Mouse (Mus musculus) brain, embryonic 18.5 days (tissue): ENCODE measurements at regions not wholly inside any gene's neighbourhood (a gene's known extent, or its start where the extent isn't known, plus 50 kb on each side); places are given as distances from the start of the nearest gene placed in this dataset.
"Not testable (repeated sequence)": the region's sequence is repeated elsewhere in the genome, so short reads cannot be mapped to it uniquely, and the experiment has no call there.

Experiments used
- DNase-seq: peaks from one replicate; pipeline ENCODE4 v3.0.0-alpha.2; 2012; ENCODE audit warnings: low read depth, low spot score

- DNase-seq, result no peak
These were observed 240.6 kb downstream of the Ano6 start for GRCm38 (mm10) chr15:96031085-96031780.

- DNase-seq, result no peak
These were observed 244.6 kb downstream of the Ano6 start for GRCm38 (mm10) chr15:96035273-96035672.

GRCm38 (mm10) chr15:96045561-96045960, 241.8 kb upstream of the Arid2 start:
- DNase-seq, result no peak

- DNase-seq, result no peak
These were observed 240.7 kb upstream of the Arid2 start for GRCm38 (mm10) chr15:96046651-96047050.

- no peak for DNase-seq
These were observed 236.9 kb upstream of the Arid2 start for GRCm38 (mm10) chr15:96050416-96050815.

- DNase-seq, result no peak
These were observed 234.7 kb upstream of the Arid2 start for GRCm38 (mm10) chr15:96052586-96052985.

GRCm38 (mm10) chr15:96055361-96055760, 232.0 kb upstream of the Arid2 start:
- no peak for DNase-seq

GRCm38 (mm10) chr15:96055796-96056473, 231.4 kb upstream of the Arid2 start:
- DNase-seq, result no peak

GRCm38 (mm10) chr15:96059623-96060022, 227.7 kb upstream of the Arid2 start:
- DNase-seq, result no peak

GRCm38 (mm10) chr15:96064499-96065217, 222.7 kb upstream of the Arid2 start:
- no peak for DNase-seq

- no peak for DNase-seq
These were observed 211.7 kb upstream of the Arid2 start for GRCm38 (mm10) chr15:96075615-96076014.

- no peak for DNase-seq
These were observed 209.6 kb upstream of the Arid2 start for GRCm38 (mm10) chr15:96077756-96078155.

- no peak for DNase-seq
These were observed 208.7 kb upstream of the Arid2 start for GRCm38 (mm10) chr15:96078580-96078979.

GRCm38 (mm10) chr15:96089676-96090075, 197.6 kb upstream of the Arid2 start:
- no peak for DNase-seq

GRCm38 (mm10) chr15:96096438-96096837, 190.9 kb upstream of the Arid2 start:
- no peak for DNase-seq

GRCm38 (mm10) chr15:96098821-96099220, 188.5 kb upstream of the Arid2 start:
- DNase-seq, result no peak

- DNase-seq, result not testable (repeated sequence)
These were observed 187.3 kb upstream of the Arid2 start for GRCm38 (mm10) chr15:96099844-96100640.

- DNase-seq, result no peak
These were observed 183.6 kb upstream of the Arid2 start for GRCm38 (mm10) chr15:96103737-96104136.

GRCm38 (mm10) chr15:96107503-96107902, 179.8 kb upstream of the Arid2 start:
- no peak for DNase-seq

- no peak for DNase-seq
These were observed 174.2 kb upstream of the Arid2 start for GRCm38 (mm10) chr15:96113091-96113490.

GRCm38 (mm10) chr15:96114616-96115015, 172.7 kb upstream of the Arid2 start:
- DNase-seq, result no peak

- no peak for DNase-seq
These were observed 172.1 kb upstream of the Arid2 start for GRCm38 (mm10) chr15:96115196-96115595.
